Mouse (Mus musculus) lung, postnatal 0 days (tissue): Measurements from ENCODE around the gene Olfr694. TPM values are rescaled to one million over a fixed set of nuclear protein-coding genes. Genes with fewer than 3 reads are reported as not detected.

Experiments
- ATAC-seq: fragments of 200-750 bp; cut with Nextera tagmentation; 2 replicates; pipeline ENCODE4 v1.8.0; 2017; ENCODE audit warnings: moderate library complexity
- DNase-seq: peaks from one replicate; pipeline ENCODE4 v3.0.0-alpha.2; 2016; ENCODE audit warnings: low spot score
- H3K27ac ChIP-seq: fragments of 300-500 bp; sonication (generic); 2 replicates; pipeline ENCODE4 v1.5.1; 2014; ENCODE audit warnings: antibody characterized with exemption, mild to moderate bottlenecking, low read length, mixed read lengths
- H3K27me3 ChIP-seq: fragments of 300-500 bp; sonication (generic); replicated peaks from 2 replicates; pipeline ENCODE4 v1.6.1; 2014; ENCODE audit warnings: low read length, mixed read lengths; ENCODE audit not compliant: insufficient read depth
- H3K36me3 ChIP-seq: fragments of 300-500 bp; sonication (generic); 2 replicates; pipeline ENCODE4 v1.6.1; 2014; ENCODE audit warnings: low read length, mixed read lengths; ENCODE audit not compliant: insufficient read depth
- H3K4me1 ChIP-seq: fragments of 300-500 bp; sonication (generic); 2 replicates; pipeline ENCODE4 v1.6.1; 2014; ENCODE audit warnings: antibody characterized with exemption, low read depth, low read length, mixed read lengths; ENCODE audit not compliant: insufficient read depth
- H3K4me2 ChIP-seq: fragments of 300-500 bp; sonication (generic); replicated peaks from 2 replicates; pipeline ENCODE4 v1.6.1; 2014; ENCODE audit warnings: low read depth, mild to moderate bottlenecking, low read length, moderate library complexity, mixed read lengths
- H3K4me3 ChIP-seq: fragments of 300-500 bp; sonication (generic); 2 replicates; pipeline ENCODE4 v1.5.1; 2014; ENCODE audit warnings: low read depth, low read length
- H3K9ac ChIP-seq: fragments of 300-500 bp; sonication (generic); replicated peaks from 2 replicates; pipeline ENCODE4 v1.6.1; 2014; ENCODE audit warnings: low read depth, mild to moderate bottlenecking
- H3K9me3 ChIP-seq: fragments of 300-500 bp; sonication (generic); 2 replicates; pipeline ENCODE4 v1.6.1; 2016; ENCODE audit warnings: low read length, mixed read lengths
- CTCF ChIP-seq: IDR thresholded peaks from 2 replicates; pipeline ENCODE4 v1.5.1; 2016; ENCODE audit warnings: antibody characterized with exemption, mild to moderate bottlenecking
- EP300 ChIP-seq: IDR thresholded peaks from 2 replicates; pipeline ENCODE4 v1.6.1; 2016; ENCODE audit warnings: antibody characterized with exemption, mild to moderate bottlenecking, control low read depth
- WGBS: fragments of 180-500 bp; shearing (Covaris S2); extraction: QIAGEN DNeasy Blood & Tissue Kit; methylation state at CpG from one replicate; pipeline ENCODE4 v1.1.7; 2014; 5-methylcytosine and 5-hydroxymethylcytosine counted together
- polyA plus RNA-seq: library from polyadenylated mRNA; unstranded; fragments of >200 nt; fragmentation: Nextera tagmentation; extraction: Ambion mirVana; gene quantifications from 2 replicates; pipeline ENCODE4 v1.2.1, GENCODE M21; 2015

Gene Olfr694
- polyA plus RNA-seq, 1 experiment from 2014 or later: not detected

DNA sequence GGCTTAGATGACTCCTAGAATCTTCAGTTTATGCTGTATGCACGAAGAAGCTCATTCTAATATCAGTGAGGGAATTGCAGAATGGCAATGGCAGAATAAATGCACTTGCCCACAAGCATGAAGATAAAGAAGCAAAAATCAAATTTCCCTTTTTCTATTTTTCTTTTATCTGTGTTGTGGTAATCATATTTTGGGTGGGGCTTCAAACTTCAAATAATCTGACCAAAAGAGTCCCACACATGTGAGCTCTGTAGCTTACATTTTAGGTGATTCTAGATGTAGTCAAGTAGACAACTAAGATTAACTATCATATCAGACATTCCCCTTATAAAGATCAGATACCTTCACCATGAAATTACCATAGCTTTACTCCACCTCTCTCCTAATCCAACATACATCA, 41.8 kb downstream of the Olfr694 start:
- no peaks in the 10 kb centered on the region for H3K4me1 ChIP-seq
- H3K4me3 ChIP-seq: no peak overlapping the region
- 58% methylated on average over 1 of the region's 1 CpGs for WGBS
- TF ChIP-seq CTCF: no peak
- no peak for TF ChIP-seq EP300
- H3K9ac ChIP-seq: no peak overlapping the region
- no peaks in the 10 kb centered on the region for H3K27me3 ChIP-seq
- no peak for DNase-seq
- no peaks in the 10 kb centered on the region; the same call in 1 of the 2 replicates for H3K9me3 ChIP-seq
- ATAC-seq: no peak
- H3K36me3 ChIP-seq: no peaks in the 10 kb centered on the region
- H3K27ac ChIP-seq: no peak overlapping the region
- no peak overlapping the region for H3K4me2 ChIP-seq

DNA sequence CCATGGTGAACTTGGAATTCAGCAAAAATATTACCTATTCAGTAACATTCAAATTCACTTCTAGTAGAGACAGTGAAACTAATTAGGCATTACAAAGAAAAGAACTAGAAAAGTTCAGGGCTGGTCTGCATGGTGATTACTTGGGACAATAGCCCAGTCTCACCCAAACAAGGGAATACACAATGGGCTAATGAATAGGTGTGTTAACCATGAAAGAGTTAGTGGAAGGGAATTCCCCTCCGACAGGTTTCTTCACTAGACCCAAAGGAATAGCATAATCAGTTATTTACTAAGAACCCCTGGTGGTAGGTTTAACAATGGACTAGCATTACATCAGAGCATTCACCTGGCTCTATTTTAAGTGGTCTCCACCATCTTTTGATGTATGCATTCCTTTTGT, 46.4 kb downstream of the Olfr694 start:
- no peak overlapping the region for H3K4me3 ChIP-seq
- no peak for DNase-seq
- no peaks in the 10 kb centered on the region for H3K4me1 ChIP-seq
- TF ChIP-seq CTCF (no peak), EP300 (no peak)
- H3K27me3 ChIP-seq: no peaks in the 10 kb centered on the region
- H3K4me2 ChIP-seq: no peak overlapping the region
- H3K9ac ChIP-seq: no peak overlapping the region
- no peaks in the 10 kb centered on the region for H3K36me3 ChIP-seq
- no peaks in the 10 kb centered on the region for H3K9me3 ChIP-seq
- WGBS: 61% methylated on average over 1 of the region's 1 CpGs
- no peak for ATAC-seq
- H3K27ac ChIP-seq: no peak overlapping the region

- Histone ChIP-seq H3K4me3 (no peak overlapping the region), H3K4me2 (no peak overlapping the region), H3K4me1 (no peaks in the 10 kb centered on the region), H3K9ac (no peak overlapping the region), H3K27ac (no peak overlapping the region), H3K36me3 (no peaks in the 10 kb centered on the region), H3K27me3 (no peaks in the 10 kb centered on the region), H3K9me3 (no peaks in the 10 kb centered on the region)
- TF ChIP-seq EP300 (no peak), CTCF (no peak)
- DNase-seq: peak; percentile 7
- ATAC-seq: no peak
- 48% methylated on average over 3 of the region's 3 CpGs for WGBS
Observed at GRCm38 (mm10) chr7:106644222-106644870, 47.3 kb downstream of the Olfr694 start.

DNA sequence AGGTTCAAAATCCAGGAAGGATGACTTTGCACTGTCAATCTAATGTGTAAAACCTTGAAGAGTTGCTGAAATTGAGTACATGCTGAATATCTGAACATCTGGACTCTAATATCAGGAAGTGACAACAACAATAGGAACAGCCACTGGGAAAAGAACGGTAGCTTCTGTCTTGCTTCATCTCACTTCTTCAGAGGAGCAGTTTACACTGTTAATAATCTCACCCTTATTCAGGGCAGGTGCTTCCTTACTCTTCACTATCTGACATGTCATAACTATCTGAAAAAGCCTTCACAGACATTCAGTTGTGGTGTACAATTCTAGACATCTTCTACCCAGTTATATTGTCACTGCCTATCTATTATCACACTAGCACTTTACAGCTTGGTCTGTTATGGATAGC, 50.8 kb downstream of the Olfr694 start:
- Histone ChIP-seq H3K9me3 (no peaks in the 10 kb centered on the region), H3K9ac (no peak overlapping the region), H3K27me3 (no peaks in the 10 kb centered on the region), H3K4me3 (no peak overlapping the region), H3K27ac (no peak overlapping the region), H3K36me3 (no peaks in the 10 kb centered on the region), H3K4me2 (no peak overlapping the region), H3K4me1 (no peaks in the 10 kb centered on the region)
- ATAC-seq (no peak), DNase-seq (no peak)
- WGBS: 79% methylated on average over 1 of the region's 1 CpGs
- no peak for TF ChIP-seq CTCF
- TF ChIP-seq EP300: no peak

DNA sequence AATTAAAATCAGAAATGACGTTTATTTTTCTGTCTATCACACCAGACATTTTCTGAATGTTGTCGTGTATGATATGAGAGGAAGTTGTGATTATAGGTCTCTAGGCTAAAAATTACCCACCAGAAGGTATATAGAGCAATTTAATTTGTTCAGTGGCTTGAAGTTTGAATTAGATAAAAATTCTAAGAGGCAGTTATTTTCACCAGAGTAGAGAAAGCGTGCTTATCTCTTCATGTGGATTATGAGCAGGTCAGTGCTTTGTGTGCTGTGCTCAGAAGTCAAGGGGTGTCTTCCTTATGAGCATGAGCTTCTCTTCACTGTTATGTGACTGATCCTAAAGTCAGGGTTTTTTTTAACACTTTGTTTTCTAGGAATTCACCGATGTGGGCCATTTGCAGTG, 56.1 kb downstream of the Olfr694 start:
- no peaks in the 10 kb centered on the region for H3K9me3 ChIP-seq
- no peak overlapping the region for H3K27ac ChIP-seq
- no peaks in the 10 kb centered on the region for H3K36me3 ChIP-seq
- no peak overlapping the region for H3K4me3 ChIP-seq
- TF ChIP-seq CTCF (no peak), EP300 (no peak)
- no peak for ATAC-seq
- no peak overlapping the region for H3K4me2 ChIP-seq
- DNase-seq: no peak
- 69% methylated on average over 4 of the region's 4 CpGs for WGBS
- H3K4me1 ChIP-seq: no peaks in the 10 kb centered on the region
- no peak overlapping the region for H3K9ac ChIP-seq
- H3K27me3 ChIP-seq: no peaks in the 10 kb centered on the region

Other genes with a start within 250 kb of the Olfr694 start
- not detected in 2 replicates for gene Olfr693, start 11.2 kb downstream of the Olfr694 start, polyA plus RNA-seq
- not detected in 2 replicates for gene Olfr695, start 24.6 kb upstream of the Olfr694 start, polyA plus RNA-seq
- gene Olfr697, start 50.6 kb upstream of the Olfr694 start, polyA plus RNA-seq: not detected in 2 replicates
- gene Olfr698, start 63.6 kb upstream of the Olfr694 start, polyA plus RNA-seq: not detected in 2 replicates
- not detected in 2 replicates for gene Olfr699, start 101.4 kb upstream of the Olfr694 start, polyA plus RNA-seq
- not detected in 2 replicates for gene Olfr700, start 117.0 kb upstream of the Olfr694 start, polyA plus RNA-seq
- gene Olfr701, start 122.3 kb upstream of the Olfr694 start, polyA plus RNA-seq: not detected in 2 replicates
- gene Olfr702, start 142.1 kb upstream of the Olfr694 start, polyA plus RNA-seq: not detected in 2 replicates
- not detected in 2 replicates for gene Olfr703, start 151.5 kb upstream of the Olfr694 start, polyA plus RNA-seq
- not detected in 2 replicates for gene Olfr704, start 171.4 kb upstream of the Olfr694 start, polyA plus RNA-seq
- not detected in 2 replicates for gene Olfr705, start 185.1 kb upstream of the Olfr694 start, polyA plus RNA-seq
- not detected in 2 replicates for gene Olfr706, start 196.3 kb upstream of the Olfr694 start, polyA plus RNA-seq
- not detected in 2 replicates for gene Olfr707, start 209.4 kb upstream of the Olfr694 start, polyA plus RNA-seq
- gene Olfr1532-ps1, start 216.2 kb upstream of the Olfr694 start, polyA plus RNA-seq: not detected in 2 replicates
- gene Olfr709-ps1, start 240.4 kb upstream of the Olfr694 start, polyA plus RNA-seq: not detected in 2 replicates